Mouse (Mus musculus) embryonic facial prominence, embryonic 13.5 days (tissue): Measurements from ENCODE around the gene Fgd5. TPM values are rescaled to one million over a fixed set of nuclear protein-coding genes. Genes with fewer than 3 reads are reported as not detected.
"Not testable (repeated sequence)": the region's sequence is repeated elsewhere in the genome, so short reads cannot be mapped to it uniquely, and the experiment has no call there.

Experiments used
- ATAC-seq: fragments of 200-750 bp; cut with Nextera tagmentation; 2 replicates; pipeline ENCODE4 v1.8.0; 2017; ENCODE audit warnings: low read depth; ENCODE audit not compliant: insufficient number of reproducible peaks, insufficient read depth, low FRiP score, low TSS enrichment
- H3K27ac ChIP-seq: fragments of 300-500 bp; sonication (generic); 2 replicates; pipeline ENCODE4 v1.5.1; 2015; ENCODE audit warnings: moderate library complexity, mild to moderate bottlenecking, inconsistent platforms
- H3K27me3 ChIP-seq: fragments of 300-500 bp; sonication (generic); 2 replicates; pipeline ENCODE4 v1.6.1; 2015; ENCODE audit warnings: mild to moderate bottlenecking, inconsistent platforms
- H3K36me3 ChIP-seq: fragments of 300-500 bp; sonication (generic); 2 replicates; pipeline ENCODE4 v1.6.1; 2015; ENCODE audit warnings: mild to moderate bottlenecking, inconsistent platforms
- H3K4me1 ChIP-seq: fragments of 300-500 bp; sonication (generic); 2 replicates; pipeline ENCODE4 v1.6.1; 2015; ENCODE audit warnings: inconsistent platforms
- H3K4me2 ChIP-seq: fragments of 300-500 bp; sonication (generic); 2 replicates; pipeline ENCODE4 v1.6.1; 2015; ENCODE audit warnings: moderate library complexity, mild to moderate bottlenecking, inconsistent platforms
- H3K4me3 ChIP-seq: fragments of 300-500 bp; sonication (generic); 2 replicates; pipeline ENCODE4 v1.5.1; 2015; ENCODE audit warnings: mild to moderate bottlenecking, inconsistent platforms
- H3K9ac ChIP-seq: fragments of 300-500 bp; sonication (generic); 2 replicates; pipeline ENCODE4 v1.6.1; 2015; ENCODE audit warnings: mild to moderate bottlenecking, inconsistent platforms
- H3K9me3 ChIP-seq: fragments of 300-500 bp; sonication (generic); 2 replicates; pipeline ENCODE4 v1.6.1; 2016; ENCODE audit warnings: inconsistent platforms
- WGBS: fragments of 180-500 bp; shearing (Covaris S2); methylation state at CpG from one replicate; pipeline ENCODE4 v1.1.7; 2015; ENCODE audit warnings: mixed read lengths; 5-methylcytosine and 5-hydroxymethylcytosine counted together
- polyA plus RNA-seq: library from polyadenylated mRNA; unstranded; fragments of >200 nt; fragmentation: Nextera tagmentation; extraction: Ambion mirVana; gene quantifications from 2 replicates; pipeline ENCODE4 v1.2.1, GENCODE M21; 2015

The Fgd5 gene
- polyA plus RNA-seq, 1 experiment from 2014 or later = 7.4 TPM

- Histone ChIP-seq H3K36me3 (no peaks in the 10 kb centered on the region), H3K4me3 (no peak overlapping the region), H3K4me2 (no peak overlapping the region), H3K27me3 (no peaks in the 10 kb centered on the region), H3K27ac (no peak overlapping the region), H3K4me1 (no peaks in the 10 kb centered on the region), H3K9ac (no peak overlapping the region), H3K9me3 (no peaks in the 10 kb centered on the region)
- no peak for ATAC-seq
- WGBS = 42% methylated on average over 15 of the region's 15 CpGs
Measured at GRCm38 (mm10) chr6:92071121-92071839, 92.6 kb downstream of the Fgd5 start.

GRCm38 (mm10) chr6:92080730-92081129, 102.1 kb downstream of the Fgd5 start:
- no peak overlapping the region for H3K27ac ChIP-seq
- peaks cover 11% of the 10 kb centered on the region; the same call in 1 of the 2 replicates for H3K4me1 ChIP-seq
- no peak overlapping the region for H3K4me2 ChIP-seq
- no peak for ATAC-seq
- no peak overlapping the region for H3K9ac ChIP-seq
- 91% methylated on average over 2 of the region's 2 CpGs for WGBS
- H3K36me3 ChIP-seq = no peaks in the 10 kb centered on the region
- no peaks in the 10 kb centered on the region for H3K9me3 ChIP-seq
- H3K4me3 ChIP-seq = no peak overlapping the region
- H3K27me3 ChIP-seq = no peaks in the 10 kb centered on the region

DNA sequence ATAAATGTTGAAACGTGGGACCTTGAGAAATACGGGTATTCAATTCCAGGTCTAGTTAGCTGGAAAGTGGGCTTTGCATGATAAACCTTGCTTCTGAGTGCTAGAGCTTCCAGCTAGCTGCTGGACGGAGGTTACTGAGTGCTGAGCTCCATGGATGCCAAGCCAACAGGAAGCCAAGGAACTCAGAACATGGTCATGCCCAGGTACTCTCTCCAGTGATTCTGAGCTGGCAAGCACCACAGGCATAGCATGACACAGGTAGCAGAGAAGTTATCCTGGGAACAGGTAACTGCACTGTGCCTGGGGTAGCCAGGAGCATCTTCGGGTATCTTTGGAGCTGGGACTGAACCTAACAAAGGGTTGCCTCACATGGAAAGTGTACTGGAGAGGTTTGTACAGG, 104.1 kb downstream of the Fgd5 start:
- no peak overlapping the region for H3K9ac ChIP-seq
- no peaks in the 10 kb centered on the region for H3K9me3 ChIP-seq
- no peak overlapping the region for H3K4me2 ChIP-seq
- H3K4me3 ChIP-seq = no peak overlapping the region
- no peak for ATAC-seq
- H3K27ac ChIP-seq = no peak overlapping the region
- WGBS = 85% methylated on average over 4 of the region's 4 CpGs
- H3K36me3 ChIP-seq = no peaks in the 10 kb centered on the region
- H3K27me3 ChIP-seq = no peaks in the 10 kb centered on the region
- H3K4me1 ChIP-seq = 0 out of 2 replicates have a peak, but pooled peaks cover under 1% of the 10 kb centered on the region

DNA sequence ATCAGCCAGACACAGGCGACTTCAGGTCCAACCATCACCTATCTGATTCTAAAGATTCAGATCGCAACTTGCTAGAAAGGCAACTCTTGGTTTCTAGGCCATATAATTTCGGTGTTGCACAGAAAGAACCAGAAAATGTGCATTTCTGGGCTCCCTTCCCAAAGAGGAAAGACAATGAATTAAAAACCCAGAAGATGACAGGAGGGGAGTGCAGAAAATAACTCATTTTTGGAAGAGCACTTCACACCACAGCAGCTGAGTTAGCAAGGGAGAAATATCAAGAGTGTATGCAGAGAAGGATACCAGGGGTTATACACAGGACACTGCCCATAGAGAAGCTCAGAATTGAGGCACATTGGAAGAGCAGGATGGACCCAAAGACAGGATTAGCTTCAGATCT, 106.3 kb downstream of the Fgd5 start:
- no peaks in the 10 kb centered on the region for H3K4me1 ChIP-seq
- no peaks in the 10 kb centered on the region for H3K36me3 ChIP-seq
- no peak overlapping the region for H3K4me2 ChIP-seq
- WGBS = 83% methylated on average over 3 of the region's 3 CpGs
- ATAC-seq = no peak
- H3K27ac ChIP-seq = no peak overlapping the region
- H3K9me3 ChIP-seq = no peaks in the 10 kb centered on the region
- H3K27me3 ChIP-seq = no peaks in the 10 kb centered on the region
- H3K4me3 ChIP-seq = no peak overlapping the region
- H3K9ac ChIP-seq = no peak overlapping the region

DNA sequence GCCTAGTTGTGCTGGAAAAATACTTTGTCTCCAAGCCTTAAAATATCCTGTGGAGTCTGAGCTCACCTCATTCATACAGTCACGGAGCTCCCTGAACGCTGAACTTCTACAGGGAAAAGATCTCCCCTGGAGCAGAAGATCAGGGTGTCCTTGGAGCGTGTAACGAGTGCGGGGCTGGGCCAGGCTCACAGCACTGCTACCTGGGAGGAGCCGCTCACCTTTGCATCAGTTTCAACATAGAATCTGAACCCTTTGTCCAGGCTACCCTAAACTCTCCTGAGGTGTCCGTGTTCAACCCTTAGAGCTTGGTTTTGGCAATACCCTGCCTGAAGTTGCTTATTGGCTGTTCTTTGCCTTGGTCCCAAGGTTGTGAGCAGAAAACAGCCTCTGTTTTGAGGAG, 110.5 kb downstream of the Fgd5 start:
- H3K9me3 ChIP-seq, H3K36me3 ChIP-seq, H3K4me2 ChIP-seq, H3K27ac ChIP-seq, H3K27me3 ChIP-seq, ATAC-seq, H3K9ac ChIP-seq, H3K4me3 ChIP-seq: not testable (repeated sequence)
- H3K4me1 ChIP-seq = peaks cover 15% of the 10 kb centered on the region
- WGBS = 89% methylated on average over 7 of the region's 7 CpGs

GRCm38 (mm10) chr6:92089982-92090381, 111.3 kb downstream of the Fgd5 start:
- no peaks in the 10 kb centered on the region for H3K27me3 ChIP-seq
- H3K4me3 ChIP-seq = no peak overlapping the region
- H3K27ac ChIP-seq = no peak overlapping the region
- H3K9ac ChIP-seq = no peak overlapping the region
- H3K9me3 ChIP-seq = no peaks in the 10 kb centered on the region
- H3K36me3 ChIP-seq = no peaks in the 10 kb centered on the region
- WGBS = 95% methylated on average over 4 of the region's 4 CpGs
- no peak for ATAC-seq
- peaks cover 21% of the 10 kb centered on the region for H3K4me1 ChIP-seq
- peak overlapping the region; percentile 71; the same call in 1 of the 2 replicates for H3K4me2 ChIP-seq

- H3K4me1 ChIP-seq = peaks cover 25% of the 10 kb centered on the region
- no peaks in the 10 kb centered on the region for H3K9me3 ChIP-seq
- H3K4me3 ChIP-seq = peak overlapping the region; percentile 95
- ATAC-seq = no peak
- H3K27me3 ChIP-seq = no peaks in the 10 kb centered on the region
- H3K9ac ChIP-seq = peak overlapping the region; percentile 97
- H3K27ac ChIP-seq = peak overlapping the region; percentile 99
- 3% methylated on average over 4 of the region's 4 CpGs for WGBS
- no peaks in the 10 kb centered on the region for H3K36me3 ChIP-seq
- peak overlapping the region; percentile 71 for H3K4me2 ChIP-seq
Measured at GRCm38 (mm10) chr6:92090497-92090896, 111.8 kb downstream of the Fgd5 start.

- H3K4me3 ChIP-seq = peak within 1 kb of the TSS; percentile 95
- peak within 1 kb of the TSS; percentile 71 for H3K4me2 ChIP-seq
- peak within 1 kb of the TSS; percentile 99 for H3K27ac ChIP-seq
- no peaks in the 10 kb centered on the region for H3K27me3 ChIP-seq
- peak; percentile 17; the same call in 1 of the 2 replicates for ATAC-seq
- peaks cover 28% of the 10 kb centered on the region for H3K4me1 ChIP-seq
- no peaks in the 10 kb centered on the region for H3K9me3 ChIP-seq
- peak within 1 kb of the TSS; percentile 97 for H3K9ac ChIP-seq
- no peaks in the 10 kb centered on the region for H3K36me3 ChIP-seq
- 0% methylated on average over 39 of the region's 58 CpGs for WGBS
Measured at GRCm38 (mm10) chr6:92091130-92091591, 112.5 kb downstream of the Fgd5 start, which contains the start of gene Nr2c2. Nr2c2 (plus strand) TSS chr6:92091390.

DNA sequence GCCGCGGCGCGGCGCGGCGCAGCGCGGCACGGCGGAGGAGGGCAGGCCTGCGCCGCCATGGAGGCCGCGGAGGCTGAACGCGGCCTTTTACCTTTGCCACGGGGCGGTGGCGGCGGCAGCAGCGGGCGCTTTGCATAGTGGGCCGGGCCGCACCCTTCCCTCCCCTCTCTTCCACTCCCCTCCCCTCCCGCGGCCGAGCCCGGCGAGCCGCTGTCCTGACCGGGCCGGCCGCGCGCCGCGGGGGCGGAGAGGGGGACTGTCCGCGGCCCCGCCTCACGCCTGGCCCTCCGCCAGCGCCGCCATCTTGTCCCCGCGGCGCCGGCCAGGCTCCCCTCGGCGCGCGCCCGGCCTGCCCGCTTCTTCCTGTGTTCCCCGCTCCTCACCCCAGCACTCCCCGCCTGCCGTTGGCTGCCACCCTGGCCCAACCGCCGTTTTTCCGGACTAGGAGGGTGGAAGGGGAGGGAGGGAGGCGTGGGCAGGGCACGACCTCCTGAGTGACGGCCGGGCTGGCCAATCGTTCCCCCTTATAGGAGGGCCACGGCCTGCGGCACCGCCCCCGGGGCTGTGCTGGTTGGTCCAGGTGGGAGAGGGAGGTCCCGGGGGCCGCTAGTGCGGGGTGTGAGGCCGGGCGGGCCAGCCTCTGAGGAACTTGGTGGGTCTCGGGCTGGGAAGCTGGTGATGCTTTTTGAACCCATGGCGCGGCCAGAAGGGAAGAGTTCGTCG, 113.2 kb downstream of the Fgd5 start:
- WGBS = under 1% methylated on average over 66 of the region's 81 CpGs
- Histone ChIP-seq H3K4me2 (peak overlapping the region; percentile 71), H3K9me3 (no peaks in the 10 kb centered on the region), H3K4me1 (peaks cover 28% of the 10 kb centered on the region), H3K27ac (peak overlapping the region; percentile 99), H3K9ac (peak overlapping the region; percentile 97), H3K27me3 (no peaks in the 10 kb centered on the region), H3K4me3 (peak overlapping the region; percentile 95), H3K36me3 (no peaks in the 10 kb centered on the region)
- ATAC-seq = peak; percentile 99

- Histone ChIP-seq H3K9me3 (no peaks in the 10 kb centered on the region), H3K36me3 (no peaks in the 10 kb centered on the region), H3K27me3 (no peaks in the 10 kb centered on the region), H3K4me1 (peaks cover 28% of the 10 kb centered on the region), H3K4me3 (peak overlapping the region; percentile 95), H3K9ac (peak overlapping the region; percentile 97), H3K4me2 (peak overlapping the region; percentile 71), H3K27ac (peak overlapping the region; percentile 99)
- ATAC-seq = no peak
- whole genome bisulfite sequencing = 21% methylated on average over 3 of the region's 3 CpGs
Measured at GRCm38 (mm10) chr6:92092737-92093136, 114.1 kb downstream of the Fgd5 start.

DNA sequence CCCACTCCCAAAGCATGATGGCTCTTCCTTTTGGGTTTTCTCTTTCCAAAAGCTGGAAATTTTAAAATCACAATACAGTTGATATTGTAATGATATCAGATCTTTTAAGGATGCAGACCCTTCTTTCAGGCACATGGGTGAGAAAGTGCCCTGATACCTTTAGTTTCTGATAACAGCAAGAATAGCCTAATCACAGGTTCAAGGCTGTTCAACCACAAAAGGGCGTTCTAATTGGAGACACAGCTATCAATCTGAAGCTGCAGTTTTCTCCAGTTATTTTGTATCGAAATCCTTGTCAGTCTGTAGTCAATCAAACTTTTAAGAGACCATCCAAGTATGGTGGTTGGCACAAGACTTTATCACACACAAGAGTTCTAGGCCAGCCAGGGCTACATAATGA, 115.2 kb downstream of the Fgd5 start:
- H3K9ac ChIP-seq = no peak overlapping the region
- H3K4me3 ChIP-seq = no peak overlapping the region
- no peak overlapping the region for H3K4me2 ChIP-seq
- no peaks in the 10 kb centered on the region for H3K27me3 ChIP-seq
- WGBS = 92% methylated on average over 2 of the region's 2 CpGs
- no peaks in the 10 kb centered on the region for H3K9me3 ChIP-seq
- H3K36me3 ChIP-seq = no peaks in the 10 kb centered on the region
- no peak for ATAC-seq
- H3K4me1 ChIP-seq = peaks cover 28% of the 10 kb centered on the region
- H3K27ac ChIP-seq = no peak overlapping the region
